Mouse (Mus musculus) granulocyte monocyte progenitor cell, adult 5-6 weeks (primary cell): ENCODE measurements at regions not wholly inside any gene's neighbourhood (a gene's known extent, or its start where the extent isn't known, plus 50 kb on each side); places are given as distances from the start of the nearest gene placed in this dataset.

Experiments used
- ATAC-seq: replicated peaks from 2 replicates; pipeline ENCODE4 v1.8.0; 2016; ENCODE audit warnings: mild to moderate bottlenecking, moderate TSS enrichment, inconsistent platforms; ENCODE audit not compliant: poor library complexity, severe bottlenecking

- ATAC-seq, result no peak
Measured at GRCm38 (mm10) chr12:29106893-29107719, 355.5 kb downstream of the Eipr1 start.

- ATAC-seq, result no peak
Measured at GRCm38 (mm10) chr12:29107720-29108051, 356.1 kb downstream of the Eipr1 start.

GRCm38 (mm10) chr12:29118336-29118735 is 366.7 kb downstream of the Eipr1 start:
- ATAC-seq, result no peak

- no peak for ATAC-seq
Measured at GRCm38 (mm10) chr12:29121159-29121558, 369.6 kb downstream of the Eipr1 start.

- ATAC-seq, result no peak
Measured at GRCm38 (mm10) chr12:29122931-29123330, 371.3 kb downstream of the Eipr1 start.

GRCm38 (mm10) chr12:29124079-29124668 is 372.6 kb downstream of the Eipr1 start:
- no peak for ATAC-seq

- ATAC-seq, result no peak
Measured at GRCm38 (mm10) chr12:29128844-29129243, 377.2 kb downstream of the Eipr1 start.

GRCm38 (mm10) chr12:29129331-29129730 is 377.7 kb downstream of the Eipr1 start:
- ATAC-seq, result no peak

- ATAC-seq, result no peak
Measured at GRCm38 (mm10) chr12:29134326-29134725, 382.7 kb downstream of the Eipr1 start.

- ATAC-seq, result no peak
Measured at GRCm38 (mm10) chr12:29136850-29137268, 385.3 kb downstream of the Eipr1 start.

GRCm38 (mm10) chr12:29137455-29137854 is 385.9 kb downstream of the Eipr1 start:
- no peak for ATAC-seq

GRCm38 (mm10) chr12:29140576-29140975 is 387.6 kb upstream of the Myt1l start:
- no peak for ATAC-seq

GRCm38 (mm10) chr12:29141132-29141531 is 387.1 kb upstream of the Myt1l start:
- ATAC-seq, result no peak

GRCm38 (mm10) chr12:29141855-29142254 is 386.3 kb upstream of the Myt1l start:
- ATAC-seq, result no peak

GRCm38 (mm10) chr12:29143297-29143696 is 384.9 kb upstream of the Myt1l start:
- ATAC-seq, result no peak

- ATAC-seq, result no peak
Measured at GRCm38 (mm10) chr12:29160920-29161319, 367.3 kb upstream of the Myt1l start.

GRCm38 (mm10) chr12:29161546-29161945 is 366.6 kb upstream of the Myt1l start:
- no peak for ATAC-seq

GRCm38 (mm10) chr12:29164701-29165100 is 363.5 kb upstream of the Myt1l start:
- ATAC-seq, result no peak

- ATAC-seq, result no peak
Measured at GRCm38 (mm10) chr12:29166316-29166715, 361.9 kb upstream of the Myt1l start.

- ATAC-seq, result no peak
Measured at GRCm38 (mm10) chr12:29167922-29168321, 360.3 kb upstream of the Myt1l start.

GRCm38 (mm10) chr12:29175698-29176440 is 352.3 kb upstream of the Myt1l start:
- ATAC-seq, result no peak
